ENCODE assay signal across 8 mouse cellular contexts in the genomic region with DNA sequence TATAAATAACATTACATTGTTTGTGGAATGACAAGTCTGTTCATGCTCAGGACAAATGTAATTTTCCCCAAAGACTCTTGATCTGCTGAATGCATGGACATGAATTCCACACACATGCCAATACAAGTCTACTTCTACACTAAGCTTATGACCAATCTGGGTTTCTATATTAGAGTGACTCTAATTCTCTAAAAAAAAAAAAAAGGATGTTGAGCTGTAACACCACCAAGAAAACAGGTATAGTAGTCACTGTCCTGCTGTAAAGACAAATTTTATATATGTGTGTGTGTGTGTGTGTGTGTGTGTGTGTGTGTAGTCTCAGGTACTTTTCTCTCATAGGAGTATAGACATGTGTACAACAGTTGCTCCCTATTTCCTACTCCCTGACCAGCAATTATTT. TPM values are rescaled to one million over a fixed set of nuclear protein-coding genes. Genes with fewer than 3 reads are reported as not detected.
DNase-seq lines count a peak whose midpoint lies in the region; ATAC-seq and TF ChIP-seq lines count a peak whose summit lies in the region.
"Had no signal": no experiment of that assay in that cellular context is flagged by ENCODE, and none has a peak within 500 bp of the region (broad histone marks: within the 10 kb centered on the region; RNA-seq: fewer than 3 reads in every experiment).

No protein-coding gene starts in this region.

- H3K4me1 ChIP-seq in megakaryocyte, embryonic 14.5 days: peaks cover 34% of the 10 kb centered on the region
- H3K4me1 ChIP-seq in hindbrain, embryonic 13.5 days (replicated peaks): peaks cover 22% of the 10 kb centered on the region
- peaks cover 11% of the 10 kb centered on the region for H3K4me1 ChIP-seq in liver, postnatal 0 days (ENCODE audit: insufficient read depth)

- DNase-seq in liver, postnatal 0 days: no peak
- DNase-seq in layer of hippocampus, adult 18-20 months (ENCODE audit: low spot score in 2 of 2): no peak
- DNase-seq in frontal cortex, adult 2 months (ENCODE audit: extremely low spot score in 1 of 2, low spot score in 1 of 2): no peak
- no peak for DNase-seq in lung, postnatal 25 days (ENCODE audit: low spot score)
- DNase-seq: right cerebral cortex, adult 18-20 months had no signal

- H3K9ac ChIP-seq in hindbrain, embryonic 13.5 days: no peak overlapping the region; the same call in 1 of the 2 replicates
- H3K9ac ChIP-seq in liver, postnatal 0 days (replicated peaks): peak overlapping the region; percentile 96; the same call in 1 of the 2 replicates

- peaks cover 13% of the 10 kb centered on the region for H3K36me3 ChIP-seq in megakaryocyte, embryonic 14.5 days (replicated peaks; ENCODE audit: low read length)
- H3K36me3 ChIP-seq in hindbrain, embryonic 13.5 days: peaks cover 11% of the 10 kb centered on the region
- H3K36me3 ChIP-seq in liver, postnatal 0 days (replicated peaks; ENCODE audit: insufficient read depth, low read length): peaks cover 13% of the 10 kb centered on the region

- no peak for ATAC-seq in megakaryocyte, adult 5-6 weeks (ENCODE audit: poor library complexity, severe bottlenecking)
- no peak for ATAC-seq in hindbrain, embryonic 13.5 days (ENCODE audit: low FRiP score)
- ATAC-seq in liver, postnatal 0 days: no peak

- no peak for TF ChIP-seq EP300 in liver, postnatal 0 days (IDR thresholded peaks at IDR 0.05; ENCODE audit: low read depth)

- no peak overlapping the region for H3K27ac ChIP-seq in hindbrain, embryonic 13.5 days
- H3K27ac ChIP-seq in liver, postnatal 0 days (ENCODE audit: low read depth): peak overlapping the region; percentile 18; the same call in 1 of the 2 replicates

- peak overlapping the region; percentile 65 for H3K4me3 ChIP-seq in megakaryocyte, embryonic 14.5 days (replicated peaks)
- H3K4me3 ChIP-seq in hindbrain, embryonic 13.5 days: no peak overlapping the region
- H3K4me3 ChIP-seq in liver, postnatal 0 days (ENCODE audit: low read depth, low read length): peak overlapping the region; percentile 94

- H3K9me3 ChIP-seq in megakaryocyte, embryonic 14.5 days: peaks cover 7% of the 10 kb centered on the region; the same call in 1 of the 2 replicates
- no peaks in the 10 kb centered on the region for H3K9me3 ChIP-seq in hindbrain, embryonic 13.5 days
- H3K9me3 ChIP-seq in liver, postnatal 0 days (ENCODE audit: low read length): 0 out of 2 replicates have a peak, but pooled peaks cover 2% of the 10 kb centered on the region

- TF ChIP-seq CTCF in liver, postnatal 0 days (IDR thresholded peaks at IDR 0.05; ENCODE audit: low read depth): no peak

- no peaks in the 10 kb centered on the region for H3K27me3 ChIP-seq in megakaryocyte, embryonic 14.5 days (replicated peaks)
- no peaks in the 10 kb centered on the region for H3K27me3 ChIP-seq in hindbrain, embryonic 13.5 days
- H3K27me3 ChIP-seq in liver, postnatal 0 days (ENCODE audit: insufficient read depth, low read length): no peaks in the 10 kb centered on the region

- peak overlapping the region; percentile 74 for H3K4me2 ChIP-seq in hindbrain, embryonic 13.5 days
- peak overlapping the region; percentile 86 for H3K4me2 ChIP-seq in liver, postnatal 0 days (ENCODE audit: low read depth, low read length)

RNA-seq across cellular contexts. Expression of a gene that starts 1.3 kb away (rescaled TPM):
- polyA plus RNA-seq in megakaryocyte, embryonic 14.5 days (2012; ENCODE audit: insufficient read depth, low replicate concordance): 1.3 and 2.1 TPM in 2 replicates
- 94.0 and 94.1 TPM in 2 replicates for total RNA-seq in megakaryocyte, adult 5-6 weeks (2015)
- 88.4 and 90.3 TPM in 2 replicates for total RNA-seq in megakaryocyte, adult 5-6 weeks (2017)
- 9.1 and 9.4 TPM in 2 replicates for polyA plus RNA-seq in hindbrain, embryonic 13.5 days (2015; fragmentation: Nextera tagmentation; extraction: Ambion mirVana)
- polyA plus RNA-seq in liver, postnatal 0 days (2015; fragmentation: Nextera tagmentation; extraction: Ambion mirVana): 9.1 and 10.0 TPM in 2 replicates
- total RNA-seq in layer of hippocampus, adult 18-20 months (2021): 1 to 10 TPM; 1.1 to 1.9 TPM
- polyA plus RNA-seq in frontal cortex, adult 2 months (2012; rRNA removed): 2.2 TPM in 2 replicates
